Mouse (Mus musculus) mouse embryonic stem cell (cell line): ENCODE data around the gene Flt3l.
"Not testable (repeated sequence)": the region's sequence is repeated elsewhere in the genome, so short reads cannot be mapped to it uniquely, and the experiment has no call there.

Experiments used
- in situ Hi-C, 2 experiments: fragments of 300-500 bp; cut with MboI; formaldehyde crosslinking; loops; 1 replicate in 1 of 2; 3 replicates in 1 of 2; pipeline ENCODE4 v1.14.3; 2019 to 2020; ENCODE audit warnings: low sequenced_read_pairs in 2 of 2, low pct_unique_long_range_greater_than_20kb in 1 of 2, mixed read lengths in 1 of 2; ENCODE audit not compliant: unreplicated experiment in 1 of 2

The Flt3l gene

DNA sequence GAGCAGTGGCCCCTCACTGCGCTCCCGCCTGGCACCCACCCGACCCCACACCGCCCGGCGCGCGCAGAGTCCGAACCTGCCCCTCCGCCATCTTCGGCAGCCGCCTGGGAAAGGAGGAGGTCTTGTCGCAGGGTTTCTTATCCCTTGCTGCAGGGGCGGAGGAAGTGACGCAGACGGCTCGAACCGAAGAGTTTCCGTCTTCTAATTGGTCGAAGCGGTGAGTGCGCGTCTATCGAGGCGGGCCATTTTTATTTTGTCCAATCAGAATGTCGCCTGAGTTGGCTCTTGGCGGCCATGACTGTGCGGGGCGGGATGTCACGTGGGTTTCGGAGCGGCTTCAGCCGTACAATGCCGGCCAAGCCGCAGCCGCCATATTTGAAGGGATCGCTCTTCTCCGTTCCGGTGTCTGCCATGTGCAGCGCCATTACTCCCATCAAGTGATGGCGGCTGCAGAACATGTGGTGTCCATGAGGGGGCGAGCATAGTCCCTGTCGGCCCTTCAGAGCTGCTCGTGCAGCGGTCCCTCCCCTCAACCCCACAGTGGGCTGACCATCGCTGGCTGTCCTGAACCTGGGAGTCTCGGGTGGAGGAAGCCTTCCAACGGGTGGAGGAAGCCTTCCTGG lies 7.5 kb downstream of the Flt3l start, which contains the start of gene Rpl13a:
TSS of gene Rpl13a (minus strand) at position 138 of the 623 bp plus-strand sequence.
- in situ Hi-C loops, result no loop called here

DNA sequence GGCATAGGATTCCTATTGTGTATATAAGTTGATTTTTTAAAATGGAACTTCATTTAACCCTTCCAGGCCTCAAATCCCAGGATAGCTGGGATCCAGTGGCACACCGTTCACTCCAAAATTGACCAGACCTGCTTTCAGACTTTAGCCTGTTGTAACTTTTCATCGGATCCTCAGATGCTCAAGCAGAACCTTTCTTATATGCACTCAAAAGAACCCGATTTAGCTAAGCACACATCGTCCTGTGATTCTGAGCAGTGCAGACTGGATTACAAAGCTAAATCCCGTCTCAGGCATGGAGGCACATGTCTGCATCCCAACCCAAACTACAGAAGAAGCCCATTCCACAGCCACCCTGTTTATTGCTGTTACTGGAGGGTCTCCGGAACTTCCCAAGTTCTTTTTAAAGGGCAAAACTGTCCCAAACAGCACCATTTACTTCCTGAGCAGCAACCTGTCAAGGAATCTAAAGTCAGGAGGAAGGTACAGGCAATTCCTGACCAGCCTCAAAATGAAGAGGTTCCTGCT lies 8.5 kb downstream of the Flt3l start:
- in situ Hi-C loops, result no loop called here

DNA sequence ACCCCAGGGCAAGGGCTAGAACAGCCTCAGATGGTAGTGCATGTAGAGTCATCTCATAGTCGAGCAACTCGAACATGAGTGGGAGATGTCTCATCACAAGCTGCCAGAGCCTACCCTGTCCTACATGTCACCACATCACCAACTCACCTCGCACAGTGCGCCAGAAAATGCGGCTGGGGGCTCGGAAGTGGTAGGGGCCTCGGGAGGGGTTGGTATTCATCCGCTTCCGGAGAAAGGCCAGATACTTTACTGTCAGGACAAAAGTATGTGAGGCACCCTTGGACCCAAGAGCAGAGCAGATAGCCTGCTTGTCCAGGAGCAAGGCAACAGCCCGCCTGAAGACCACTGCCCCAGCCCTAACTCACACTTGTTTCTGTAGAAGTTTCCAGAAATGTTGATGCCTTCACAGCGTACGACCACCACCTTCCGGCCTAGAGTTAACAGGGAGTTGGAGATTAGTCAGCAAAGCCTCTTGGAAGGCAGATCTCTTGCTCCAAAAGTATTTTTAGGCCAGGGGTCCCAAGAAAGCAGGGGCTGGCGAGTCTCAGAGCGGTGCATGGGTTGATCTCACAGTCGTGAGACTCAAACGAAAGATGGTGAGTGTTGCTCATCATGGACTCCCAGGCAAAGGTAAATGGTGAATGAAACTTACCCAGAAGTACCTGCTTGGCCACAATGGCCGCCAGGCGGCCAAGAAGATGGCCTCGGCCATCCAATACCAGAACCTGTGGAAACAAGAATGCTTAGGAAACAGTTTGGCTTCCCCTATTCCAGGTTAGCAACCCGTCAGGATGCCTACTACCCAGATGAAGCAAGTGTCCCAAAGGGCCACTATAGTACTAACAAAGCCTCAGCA lies 9.2 kb downstream of the Flt3l start:
- in situ Hi-C loops, result no loop called here

- in situ Hi-C loops, result no loop called here
These were observed 9.9 kb downstream of the Flt3l start for GRCm38 (mm10) chr7:45126147-45126843.

- in situ Hi-C loops, result not testable (repeated sequence)
These were observed 10.6 kb downstream of the Flt3l start for GRCm38 (mm10) chr7:45125649-45126048.

GRCm38 (mm10) chr7:45125144-45125600 lies 11.1 kb downstream of the Flt3l start:
- in situ Hi-C loops, result no loop called here

GRCm38 (mm10) chr7:45124224-45125143 lies 11.7 kb downstream of the Flt3l start, which contains the start of gene Rps11:
TSS of gene Rps11 (minus strand) at chr7:45124439.
- in situ Hi-C loops, result no loop called here

DNA sequence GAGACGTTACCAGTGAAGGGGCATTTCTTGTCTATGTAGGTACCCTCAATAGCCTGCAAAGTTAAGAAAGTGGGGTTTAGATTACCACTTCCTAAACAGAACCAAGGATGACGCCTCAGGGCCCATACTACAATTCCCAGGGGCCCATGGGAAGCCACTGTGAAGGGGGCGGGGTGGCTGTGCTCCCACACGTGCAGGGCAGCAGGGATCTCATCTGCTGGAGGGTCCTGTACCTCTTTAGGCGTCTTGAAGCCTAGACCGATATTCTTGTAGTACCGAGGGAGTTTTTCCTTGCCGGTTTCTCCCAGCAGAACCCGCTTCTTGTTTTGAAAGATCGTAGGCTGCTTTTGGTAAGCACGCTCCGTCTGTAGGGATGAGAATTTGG lies 13.1 kb downstream of the Flt3l start:
- in situ Hi-C loops, result no loop called here

GRCm38 (mm10) chr7:45122561-45123185 lies 13.6 kb downstream of the Flt3l start:
- in situ Hi-C loops, result no loop called here

GRCm38 (mm10) chr7:45121966-45122365 lies 14.3 kb downstream of the Flt3l start:
- in situ Hi-C loops, result no loop called here

DNA sequence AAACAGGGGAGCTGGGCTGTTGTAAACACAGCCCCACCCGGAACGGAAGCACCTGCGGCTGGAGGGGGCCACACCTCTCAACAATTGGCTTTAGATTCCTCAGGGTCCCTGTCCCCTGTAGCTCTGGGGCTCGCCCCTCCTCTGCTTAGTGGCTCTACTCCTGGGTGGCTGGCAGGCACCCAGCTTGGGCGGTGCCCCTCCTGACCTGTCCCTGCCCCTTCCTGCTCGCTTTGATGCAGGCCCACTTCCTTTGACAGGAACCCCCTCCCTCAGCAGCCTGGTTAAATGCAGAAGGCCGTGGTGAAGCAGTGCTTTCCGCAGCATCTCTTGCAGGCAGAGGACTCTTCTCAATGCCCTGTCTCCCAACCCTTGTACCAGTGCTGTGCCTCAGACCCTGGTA lies 14.8 kb downstream of the Flt3l start:
- in situ Hi-C loops, result no loop called here

DNA sequence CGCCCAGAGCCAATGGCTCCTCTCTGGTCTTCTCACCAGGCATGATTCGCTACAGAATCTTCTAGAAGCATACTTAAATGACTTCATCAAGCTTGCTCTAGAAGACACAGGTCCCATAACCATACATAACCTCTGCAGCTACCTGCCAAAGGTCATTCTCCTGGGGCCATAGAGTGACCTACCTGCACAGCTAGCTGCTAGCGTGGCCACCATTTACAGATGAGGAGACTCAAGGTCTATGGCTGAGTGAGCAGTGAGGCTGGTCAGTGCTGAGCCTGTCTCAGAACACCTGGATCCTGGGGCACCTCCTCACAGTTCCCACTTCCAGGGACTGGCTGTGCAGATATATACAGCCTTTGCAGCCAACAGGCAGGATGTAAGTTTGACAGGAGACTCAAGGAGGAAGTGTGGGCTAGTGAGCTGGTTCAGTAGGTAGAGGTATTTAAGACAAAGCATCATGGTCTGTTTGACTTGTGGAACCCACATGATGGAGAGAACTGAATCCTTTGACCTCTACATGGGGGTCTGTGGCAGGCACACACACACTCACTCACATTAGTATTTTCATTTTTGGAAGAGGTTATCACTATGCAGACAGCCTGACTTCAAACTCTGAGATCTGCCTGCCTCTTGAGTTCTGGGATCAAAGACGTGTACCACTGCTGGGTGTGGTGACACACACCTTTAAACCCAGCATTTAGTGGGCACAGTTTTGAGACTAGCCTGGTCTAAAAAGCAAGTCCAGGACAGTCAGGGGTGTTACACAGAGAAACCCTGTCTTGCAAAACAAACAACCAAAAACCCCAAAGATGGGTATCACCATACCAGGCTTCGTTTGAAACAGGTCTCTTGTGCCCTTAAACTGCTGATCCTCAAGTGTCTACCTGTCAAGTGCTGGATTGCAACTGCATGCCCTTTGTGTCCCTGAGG lies 16.2 kb downstream of the Flt3l start:
- in situ Hi-C loops, result no loop called here

DNA sequence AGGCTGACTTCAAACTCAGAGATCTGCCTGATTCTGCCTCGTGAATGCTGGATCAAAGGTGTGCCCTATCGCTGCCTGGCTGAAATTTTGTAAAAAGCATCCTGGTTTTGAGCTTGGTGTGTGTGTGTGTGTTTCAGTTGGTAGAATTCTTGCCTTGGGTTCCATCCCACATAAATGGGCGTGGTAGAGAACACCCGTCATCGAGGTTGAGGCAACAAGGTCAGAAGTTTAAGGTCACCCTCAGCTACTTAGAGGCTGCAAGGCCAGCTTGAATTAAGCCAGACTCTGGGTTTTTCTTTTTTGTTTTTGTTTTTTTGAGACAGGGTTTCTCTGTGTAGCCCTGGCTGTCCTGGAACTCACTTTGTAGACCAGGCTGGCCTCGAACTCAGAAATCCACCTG lies 17.9 kb downstream of the Flt3l start:
- in situ Hi-C loops, result no loop called here

DNA sequence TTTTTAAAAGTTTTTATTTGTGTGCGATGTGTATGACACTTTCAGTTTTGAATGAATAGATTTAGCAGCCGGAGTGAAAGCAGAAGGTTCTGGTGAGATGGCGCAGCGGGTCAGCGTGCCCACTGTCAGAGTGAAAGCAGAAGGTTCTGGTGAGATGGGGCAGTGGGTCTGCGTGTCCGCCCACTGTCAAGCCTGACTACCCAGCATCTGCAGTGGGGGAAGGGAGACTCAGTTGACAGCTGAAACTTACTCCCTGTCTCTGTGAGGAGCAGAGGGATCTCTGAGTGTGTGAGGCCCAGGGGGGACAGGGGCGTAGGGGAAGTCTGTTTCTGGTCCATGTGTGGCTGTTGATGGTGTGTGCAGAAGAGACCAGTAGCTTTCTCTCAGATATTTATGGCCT lies 18.7 kb downstream of the Flt3l start:
- in situ Hi-C loops, result no loop called here

DNA sequence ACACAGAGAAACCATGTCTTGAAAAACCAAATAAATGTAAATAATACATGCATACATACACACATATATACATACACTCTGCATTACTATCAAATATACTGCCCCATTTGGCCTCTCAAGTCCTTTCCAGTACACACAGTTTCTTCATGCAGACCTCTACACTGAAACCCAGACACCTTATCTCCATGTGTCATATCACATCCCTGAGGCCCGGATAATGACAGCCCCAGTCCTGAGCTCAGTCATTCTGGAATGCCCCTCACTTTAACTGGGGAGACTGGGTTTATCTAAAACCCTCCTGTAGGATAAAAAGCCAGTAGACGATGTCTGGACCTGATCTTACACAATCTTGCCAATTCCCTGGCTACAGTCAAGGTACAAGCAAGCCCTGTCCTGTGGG lies 22.8 kb downstream of the Flt3l start:
- in situ Hi-C loops, result no loop called here

DNA sequence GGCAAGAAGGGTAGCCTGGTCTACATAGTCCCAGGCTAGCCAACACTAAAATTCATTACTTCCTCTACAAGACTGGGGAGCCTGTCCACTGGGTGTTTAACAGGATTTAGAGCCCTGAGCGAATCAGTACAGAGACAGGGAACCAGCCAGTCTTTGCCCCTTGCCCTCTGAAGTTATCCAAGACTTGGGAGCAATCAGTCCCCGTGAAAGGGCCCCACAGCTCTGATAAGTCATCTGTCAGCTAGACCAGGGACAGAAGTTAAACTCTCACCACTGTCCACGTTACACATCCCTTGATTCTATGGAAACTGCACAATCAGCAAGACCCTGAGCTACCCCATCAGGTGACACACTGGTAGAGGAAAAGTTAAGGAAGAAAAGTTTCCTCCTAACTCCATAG lies 23.7 kb downstream of the Flt3l start:
- in situ Hi-C loops, result no loop called here

DNA sequence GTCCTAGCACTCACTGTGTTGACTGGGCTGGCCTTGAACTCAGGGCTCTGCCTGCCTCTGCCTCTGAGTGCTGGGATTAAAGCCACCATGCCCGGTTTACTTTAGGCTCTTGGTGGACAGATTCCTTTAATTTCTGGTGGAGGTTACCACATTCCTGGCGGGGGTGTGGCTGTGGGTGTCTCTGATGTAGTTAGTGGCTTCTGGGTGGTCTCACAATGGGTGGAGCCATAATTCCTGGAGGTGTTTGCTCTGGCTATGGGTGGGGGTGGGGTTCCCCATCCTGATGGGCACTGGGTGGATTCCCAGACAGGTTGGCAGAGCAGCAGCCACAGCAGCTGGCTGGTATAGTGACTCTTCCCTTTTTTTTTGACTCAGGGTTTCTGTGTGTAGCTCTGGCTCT lies 24.3 kb downstream of the Flt3l start:
- in situ Hi-C loops, result no loop called here
